Mouse (Mus musculus) hindbrain, embryonic 12.5 days (tissue): ENCODE results near the gene Ugt1a10. TPM values are rescaled to one million over a fixed set of nuclear protein-coding genes. Genes with fewer than 3 reads are reported as not detected.
"Not testable (repeated sequence)": the region's sequence is repeated elsewhere in the genome, so short reads cannot be mapped to it uniquely, and the experiment has no call there.

ENCODE experiments used
- ATAC-seq: fragments of 200-750 bp; cut with Nextera tagmentation; 2 replicates; pipeline ENCODE4 v1.8.0; 2017; ENCODE audit warnings: moderate TSS enrichment; ENCODE audit not compliant: low FRiP score
- H3K27ac ChIP-seq: fragments of 300-500 bp; sonication (generic); 2 replicates; pipeline ENCODE4 v1.5.1; 2016; ENCODE audit warnings: mild to moderate bottlenecking
- H3K27me3 ChIP-seq: fragments of 300-500 bp; sonication (generic); 2 replicates; pipeline ENCODE4 v1.6.1; 2016; ENCODE audit warnings: mild to moderate bottlenecking
- H3K36me3 ChIP-seq: fragments of 300-500 bp; sonication (generic); 2 replicates; pipeline ENCODE4 v1.6.1; 2016; ENCODE audit warnings: mild to moderate bottlenecking
- H3K4me1 ChIP-seq: fragments of 300-500 bp; sonication (generic); 2 replicates; pipeline ENCODE4 v1.6.1; 2016
- H3K4me2 ChIP-seq: fragments of 300-500 bp; sonication (generic); replicated peaks from 2 replicates; pipeline ENCODE4 v1.6.1; 2016; ENCODE audit warnings: mild to moderate bottlenecking
- H3K4me3 ChIP-seq: fragments of 300-500 bp; sonication (generic); 2 replicates; pipeline ENCODE4 v1.5.1; 2016; ENCODE audit warnings: mild to moderate bottlenecking
- H3K9ac ChIP-seq: fragments of 300-500 bp; sonication (generic); 2 replicates; pipeline ENCODE4 v1.6.1; 2016; ENCODE audit warnings: mild to moderate bottlenecking, moderate library complexity
- H3K9me3 ChIP-seq: fragments of 300-500 bp; sonication (generic); replicated peaks from 2 replicates; pipeline ENCODE4 v1.6.1; 2016; ENCODE audit warnings: mild to moderate bottlenecking
- WGBS: fragments of 180-500 bp; shearing (Covaris S2); methylation state at CpG from one replicate; pipeline ENCODE4 v1.1.7; 2016; 5-methylcytosine and 5-hydroxymethylcytosine counted together
- polyA plus RNA-seq: library from polyadenylated mRNA; unstranded; fragments of >200 nt; fragmentation: Nextera tagmentation; extraction: Ambion mirVana; gene quantifications from 2 replicates; pipeline ENCODE4 v1.2.1, GENCODE M21; 2016

Ugt1a10 gene
- polyA plus RNA-seq, 1 experiment from 2014 or later: not detected

DNA sequence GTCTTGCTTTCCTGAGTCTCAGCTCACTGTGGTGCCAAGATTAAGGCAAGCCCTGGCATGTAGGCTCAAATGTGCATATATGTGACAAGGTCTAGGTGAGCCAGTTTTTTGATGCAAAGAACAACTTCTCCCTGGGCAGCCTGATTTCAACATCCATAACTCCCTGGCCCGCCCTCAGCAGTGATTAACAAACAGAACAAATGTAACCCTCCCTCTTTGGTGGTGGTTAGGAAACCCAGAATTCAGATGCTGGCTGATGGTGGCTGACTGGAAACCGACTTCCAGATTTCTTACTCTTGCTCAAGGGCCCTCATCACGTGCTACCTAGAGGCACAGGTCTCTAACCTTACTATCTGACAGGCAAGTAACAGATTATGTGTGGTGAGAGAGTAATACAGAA, 47.8 kb downstream of the Ugt1a10 start, which contains the start of gene Ugt1a6b:
Gene Ugt1a6b, plus strand, starts transcription at position 234 of the 400 bp plus-strand sequence.
- H3K4me3 ChIP-seq: not testable (repeated sequence)
- whole genome bisulfite sequencing: 54% methylated on average over 3 of the region's 3 CpGs

DNA sequence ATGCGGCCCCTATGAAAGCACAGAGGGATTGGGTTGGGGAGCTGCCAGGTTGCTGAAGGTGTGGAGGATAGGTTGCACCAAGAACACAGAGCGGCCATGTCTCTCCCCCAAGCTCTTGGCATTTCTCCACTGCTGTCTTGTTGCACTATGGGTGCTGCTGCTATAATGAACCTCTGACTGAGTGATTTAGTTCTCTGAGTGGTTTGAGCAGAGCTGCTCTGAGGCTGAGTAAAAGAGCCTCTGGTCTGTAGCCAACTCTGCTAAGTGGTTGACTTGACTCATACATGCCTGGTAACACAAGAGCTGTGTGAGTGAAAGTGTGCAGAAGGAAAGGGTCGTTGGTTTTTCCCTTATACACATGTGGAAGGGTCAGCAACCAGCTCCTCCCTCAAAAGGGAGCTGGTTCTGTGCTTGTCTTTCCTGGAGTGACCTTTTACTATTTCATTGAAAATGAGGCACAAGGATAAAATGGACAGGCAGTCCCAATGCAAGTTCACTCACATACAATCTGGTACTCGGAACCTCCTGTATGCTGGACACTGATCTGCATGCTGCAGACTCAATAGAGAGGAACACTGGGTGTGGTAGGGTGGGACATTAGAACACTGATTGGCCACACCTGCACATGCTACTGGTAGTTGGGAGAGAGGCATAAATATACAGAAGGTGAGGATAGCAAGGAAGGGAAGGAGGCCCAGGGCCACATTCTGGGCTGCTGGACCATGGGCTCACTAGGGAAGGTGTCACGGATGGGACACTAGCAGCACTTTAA, 48.7 kb downstream of the Ugt1a10 start:
- not testable (repeated sequence) for ATAC-seq, H3K27ac ChIP-seq, H3K9me3 ChIP-seq, H3K4me3 ChIP-seq, H3K27me3 ChIP-seq, H3K9ac ChIP-seq, H3K4me2 ChIP-seq, H3K4me1 ChIP-seq, H3K36me3 ChIP-seq
- WGBS: 90% methylated on average over 5 of the region's 5 CpGs

More for the DNA sequence above, 47.8 kb downstream of the Ugt1a10 start, which contains the start of gene Ugt1a6b:
- not testable (repeated sequence) for H3K9ac ChIP-seq, ATAC-seq, H3K4me1 ChIP-seq, H3K9me3 ChIP-seq, H3K27ac ChIP-seq, H3K4me2 ChIP-seq, H3K27me3 ChIP-seq, H3K36me3 ChIP-seq

DNA sequence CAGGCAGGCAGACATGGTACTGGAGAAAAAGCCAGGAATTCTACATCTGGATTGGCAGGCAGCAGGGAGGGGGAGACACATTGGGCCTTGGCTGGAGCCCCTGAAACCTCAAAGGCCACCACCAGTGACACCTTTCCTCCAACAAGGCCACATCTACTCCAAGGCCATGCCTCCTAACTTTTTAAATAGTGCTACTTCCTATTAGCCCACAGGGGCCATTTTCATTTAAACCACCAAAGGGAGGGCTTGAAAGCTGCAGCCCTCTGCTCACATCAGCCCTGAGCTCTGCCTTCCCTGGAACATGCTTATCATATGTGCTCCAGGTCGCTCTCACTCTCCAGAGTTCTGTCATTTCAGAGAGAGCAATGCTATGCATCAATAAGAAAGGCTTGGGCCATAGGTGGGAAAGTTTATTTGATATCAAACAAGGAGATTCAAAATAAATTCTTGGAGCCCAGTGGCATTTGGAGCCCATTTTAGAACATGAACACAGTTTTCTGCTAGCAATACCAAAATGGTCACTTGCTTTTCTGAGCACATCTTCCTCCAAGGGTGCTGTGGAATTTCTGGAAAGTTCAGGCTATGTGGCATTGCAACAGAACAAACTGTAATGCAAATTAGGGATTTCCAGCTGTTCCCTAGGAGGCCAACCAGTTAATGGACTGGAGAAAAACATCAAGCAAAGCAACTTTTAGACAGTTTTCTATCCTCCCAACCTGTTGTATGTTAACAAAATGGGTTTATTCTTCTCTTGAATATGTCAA, 49.7 kb downstream of the Ugt1a10 start:
- ATAC-seq: no peak
- no peaks in the 10 kb centered on the region for H3K4me1 ChIP-seq
- H3K36me3 ChIP-seq: no peaks in the 10 kb centered on the region
- H3K4me3 ChIP-seq: no peak overlapping the region
- no peaks in the 10 kb centered on the region for H3K27me3 ChIP-seq
- 100% methylated on average over 1 of the region's 1 CpGs for WGBS
- H3K4me2 ChIP-seq: no peak overlapping the region
- no peak overlapping the region for H3K27ac ChIP-seq
- H3K9ac ChIP-seq: no peak overlapping the region
- no peaks in the 10 kb centered on the region for H3K9me3 ChIP-seq

DNA sequence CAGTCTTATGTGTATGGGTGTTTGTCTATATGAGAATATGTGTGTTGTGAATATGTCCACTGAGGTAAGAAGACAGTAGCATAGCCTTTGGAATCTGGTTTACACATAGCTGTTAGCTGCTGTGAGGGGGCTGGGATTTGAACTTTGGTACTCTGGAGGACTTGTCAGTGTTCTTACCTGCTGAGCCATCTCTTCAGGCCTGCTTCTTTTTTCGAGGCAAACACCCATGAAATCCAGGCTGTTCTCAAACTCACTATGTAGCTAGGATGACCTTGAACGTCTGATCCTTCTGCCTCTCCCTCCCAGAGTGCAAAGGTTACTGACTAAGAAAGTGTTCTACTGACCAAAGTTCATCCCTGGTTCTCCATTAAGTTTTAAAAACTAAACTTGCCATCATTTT, 50.5 kb downstream of the Ugt1a10 start:
- H3K9me3 ChIP-seq: no peaks in the 10 kb centered on the region
- no peak overlapping the region for H3K4me3 ChIP-seq
- no peaks in the 10 kb centered on the region for H3K36me3 ChIP-seq
- H3K4me1 ChIP-seq: no peaks in the 10 kb centered on the region
- no peak overlapping the region for H3K9ac ChIP-seq
- H3K4me2 ChIP-seq: no peak overlapping the region
- 61% methylated on average over 2 of the region's 2 CpGs for WGBS
- no peak overlapping the region for H3K27ac ChIP-seq
- no peak for ATAC-seq
- no peaks in the 10 kb centered on the region for H3K27me3 ChIP-seq

DNA sequence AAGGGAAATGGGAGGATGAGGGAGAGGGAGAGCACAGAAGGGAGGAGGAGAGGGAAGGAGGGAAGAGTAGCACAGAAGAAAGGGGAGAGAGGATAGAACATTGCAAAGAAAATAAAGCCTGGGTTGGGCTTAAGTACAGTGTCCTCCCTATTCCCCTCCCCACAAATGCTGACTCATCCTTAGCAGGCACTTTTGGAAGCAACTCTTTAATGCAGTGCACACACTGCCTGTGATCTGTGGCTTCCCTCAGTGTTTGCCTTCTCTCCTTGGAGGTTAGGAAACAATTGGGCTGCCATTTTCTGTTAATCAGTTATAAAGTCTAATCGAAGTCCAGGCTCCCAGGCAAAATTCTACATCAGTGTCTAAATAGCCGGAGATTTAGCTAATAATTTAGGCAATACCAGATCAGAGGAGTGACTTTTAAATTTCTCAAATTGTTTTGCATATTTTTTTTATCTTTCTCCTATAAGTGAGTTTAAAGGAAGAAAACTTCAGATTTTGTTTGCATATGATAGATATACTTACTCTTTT, 53.9 kb downstream of the Ugt1a10 start:
- not testable (repeated sequence) for H3K4me3 ChIP-seq, H3K9me3 ChIP-seq, ATAC-seq, H3K27me3 ChIP-seq, H3K4me1 ChIP-seq, H3K4me2 ChIP-seq, H3K9ac ChIP-seq, H3K36me3 ChIP-seq, H3K27ac ChIP-seq
- WGBS: 84% methylated on average over 2 of the region's 2 CpGs

DNA sequence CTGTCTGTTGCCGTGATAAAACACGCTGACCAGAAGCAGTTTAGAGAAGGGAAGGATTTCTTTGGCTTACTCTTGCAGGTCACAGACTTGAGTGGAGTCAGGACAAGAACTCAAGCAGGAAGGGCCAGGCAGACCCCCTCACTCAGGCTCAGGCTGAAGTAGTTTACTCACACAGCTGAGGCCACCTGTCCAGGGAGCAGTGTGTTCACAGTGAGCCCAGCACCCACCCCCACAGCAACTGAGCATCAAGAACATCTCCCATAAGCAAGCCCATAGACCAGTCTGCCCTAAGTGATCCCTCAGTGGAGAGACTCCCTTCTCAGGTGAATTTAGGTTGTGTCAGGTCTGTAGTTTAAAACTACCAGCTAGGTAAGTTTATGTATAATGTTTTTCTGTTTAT, 54.4 kb downstream of the Ugt1a10 start:
- WGBS: 84% methylated on average over 2 of the region's 2 CpGs
- H3K27me3 ChIP-seq, H3K9ac ChIP-seq, ATAC-seq, H3K4me1 ChIP-seq, H3K4me2 ChIP-seq, H3K9me3 ChIP-seq, H3K27ac ChIP-seq, H3K36me3 ChIP-seq, H3K4me3 ChIP-seq: not testable (repeated sequence)

DNA sequence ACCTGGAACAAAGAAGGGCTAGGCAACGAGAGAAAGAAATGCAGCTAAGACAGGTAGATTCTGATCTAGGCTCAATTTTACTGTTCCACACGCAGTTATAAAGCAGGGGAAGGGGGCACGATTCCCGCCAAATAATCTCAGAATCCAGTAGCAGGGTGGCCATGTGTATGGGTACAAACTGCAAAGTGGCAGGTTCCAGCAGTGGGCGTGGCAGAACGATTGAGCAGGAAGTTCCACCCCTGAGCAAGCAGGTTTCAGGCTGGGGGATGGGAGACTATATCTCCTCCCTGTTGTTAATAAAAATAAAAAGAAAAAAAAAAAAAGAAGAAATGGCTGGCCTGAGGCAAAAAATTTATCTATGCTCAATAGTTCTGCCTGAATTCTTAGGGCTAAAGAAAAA, 57.6 kb downstream of the Ugt1a10 start:
- not testable (repeated sequence) for H3K9ac ChIP-seq, H3K4me3 ChIP-seq, H3K4me2 ChIP-seq, H3K4me1 ChIP-seq, H3K9me3 ChIP-seq, H3K27ac ChIP-seq, ATAC-seq, H3K27me3 ChIP-seq, H3K36me3 ChIP-seq
- WGBS: 92% methylated on average over 6 of the region's 6 CpGs

DNA sequence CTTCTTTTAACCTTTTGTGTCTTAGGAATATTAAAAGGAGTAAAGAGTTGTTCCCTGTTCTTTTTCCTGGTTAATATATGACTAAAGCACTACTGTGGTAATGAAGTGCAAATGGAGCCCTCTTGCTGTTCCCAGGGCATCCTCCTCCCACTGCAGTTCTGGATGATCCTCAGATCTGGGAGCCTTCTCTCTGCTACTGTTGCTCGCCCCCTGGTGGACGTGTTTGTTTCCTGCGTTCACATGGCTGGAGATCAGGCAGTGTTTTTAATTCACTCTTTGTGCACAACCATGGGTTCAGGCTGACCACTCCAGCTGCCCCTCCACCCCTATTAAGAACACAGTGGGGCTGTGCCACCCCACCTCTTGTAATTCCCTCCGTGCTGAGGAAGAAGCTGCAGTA, 65.4 kb downstream of the Ugt1a10 start:
- H3K4me2 ChIP-seq, H3K27ac ChIP-seq, H3K4me1 ChIP-seq, ATAC-seq, H3K27me3 ChIP-seq, H3K36me3 ChIP-seq, H3K9me3 ChIP-seq, H3K4me3 ChIP-seq, H3K9ac ChIP-seq: not testable (repeated sequence)
- 13% methylated on average over 4 of the region's 4 CpGs for WGBS

DNA sequence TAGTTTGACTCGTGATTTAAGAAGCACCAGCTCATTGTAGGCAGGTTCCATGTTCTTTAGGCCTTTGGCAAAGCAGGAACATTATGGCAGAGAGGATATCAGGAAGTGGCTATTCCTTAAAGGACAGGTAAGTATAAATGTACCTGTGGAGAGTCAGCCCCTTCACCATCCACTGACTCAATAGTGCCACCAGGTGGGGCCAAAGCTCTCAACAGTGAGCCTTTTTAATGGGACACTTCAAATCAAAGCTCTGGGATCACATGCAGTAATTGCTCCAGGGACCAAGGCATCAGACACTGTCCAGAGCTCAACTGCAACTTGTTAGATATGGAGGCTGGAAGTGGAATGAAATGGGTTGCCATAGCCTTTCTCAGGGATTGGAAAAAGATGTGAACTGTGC, 66.3 kb downstream of the Ugt1a10 start:
- H3K9ac ChIP-seq, H3K4me3 ChIP-seq, H3K9me3 ChIP-seq, H3K4me2 ChIP-seq, H3K4me1 ChIP-seq, H3K27me3 ChIP-seq, H3K36me3 ChIP-seq, ATAC-seq, H3K27ac ChIP-seq: not testable (repeated sequence)
- no CpG with 5 or more reads among the region's 1 CpGs for WGBS

DNA sequence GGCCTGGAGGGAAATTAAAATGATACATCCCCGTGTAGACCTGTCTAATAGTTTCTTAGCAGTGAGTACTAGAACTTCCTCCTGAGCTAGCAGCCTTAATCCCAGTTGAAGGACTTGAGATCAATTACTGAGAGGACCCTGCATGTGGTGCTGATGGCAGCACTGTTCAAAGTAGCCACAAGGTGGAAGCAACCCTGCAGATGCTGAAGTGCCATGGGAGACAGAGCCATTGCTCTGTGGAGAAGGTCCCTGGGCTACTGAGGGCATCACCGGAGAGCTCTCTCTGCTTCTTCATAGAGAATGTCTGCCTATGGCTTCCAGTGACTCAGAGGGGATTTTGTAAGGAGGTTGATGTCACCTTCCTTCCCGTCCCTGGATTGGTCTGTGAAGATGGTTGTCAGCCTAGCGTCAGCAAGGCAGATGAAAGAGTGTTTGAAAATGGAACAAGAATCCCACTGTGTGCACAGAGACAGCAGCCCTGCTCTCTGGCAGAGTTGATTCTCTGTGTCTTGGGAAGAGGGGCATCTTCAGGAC, 70.7 kb downstream of the Ugt1a10 start:
- H3K4me2 ChIP-seq, ATAC-seq, H3K36me3 ChIP-seq, H3K27me3 ChIP-seq, H3K4me3 ChIP-seq, H3K9me3 ChIP-seq, H3K27ac ChIP-seq, H3K4me1 ChIP-seq, H3K9ac ChIP-seq: not testable (repeated sequence)
- 73% methylated on average over 4 of the region's 4 CpGs for WGBS

DNA sequence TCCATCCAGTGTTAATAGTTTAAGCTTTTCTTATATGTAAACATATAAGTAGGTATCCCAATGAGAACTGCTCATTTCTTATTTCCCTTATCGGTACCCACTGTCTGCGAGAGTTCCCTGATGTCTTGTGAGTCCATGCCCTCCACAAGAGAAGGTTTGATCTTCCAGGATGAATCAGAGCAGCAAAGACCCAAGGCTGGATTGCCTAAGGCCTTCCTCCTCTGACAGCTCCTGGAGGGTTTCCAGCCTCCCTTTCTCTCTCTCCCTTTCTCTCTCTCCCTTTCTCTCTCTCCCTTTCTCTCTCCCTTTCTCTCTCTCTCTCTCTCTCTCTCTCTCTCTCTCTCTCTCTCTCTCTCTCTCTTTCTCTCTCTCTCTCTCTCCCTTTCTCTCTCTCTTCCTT, 73.9 kb downstream of the Ugt1a10 start:
- H3K9ac ChIP-seq, H3K9me3 ChIP-seq, H3K36me3 ChIP-seq, ATAC-seq, H3K4me3 ChIP-seq, H3K27ac ChIP-seq, H3K27me3 ChIP-seq, H3K4me2 ChIP-seq, H3K4me1 ChIP-seq: not testable (repeated sequence)
- WGBS: 95% methylated on average over 2 of the region's 2 CpGs

DNA sequence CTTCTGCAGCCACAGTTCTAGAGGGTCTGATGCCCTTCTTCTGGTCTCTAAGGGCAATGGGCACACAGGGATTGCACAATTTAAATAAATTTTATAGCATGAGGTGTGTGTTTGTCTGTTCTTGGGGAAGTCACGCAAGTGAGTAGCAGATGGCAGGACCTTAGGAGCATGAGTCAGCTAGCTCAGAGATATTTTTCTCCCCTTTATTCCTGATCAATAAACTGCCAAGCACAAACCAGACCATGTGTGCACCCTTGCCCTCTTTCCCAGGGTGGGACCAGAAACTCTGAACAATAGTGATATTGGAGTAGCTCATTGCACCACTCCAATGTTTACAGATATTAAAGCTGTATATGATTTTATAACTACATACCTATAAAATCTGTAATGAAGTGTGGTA, 75.0 kb downstream of the Ugt1a10 start:
- not testable (repeated sequence) for H3K4me3 ChIP-seq, H3K9ac ChIP-seq, H3K27ac ChIP-seq, H3K36me3 ChIP-seq, H3K27me3 ChIP-seq, H3K4me2 ChIP-seq, H3K9me3 ChIP-seq, H3K4me1 ChIP-seq, ATAC-seq
- 96% methylated on average over 1 of the region's 1 CpGs for WGBS
